Mouse (Mus musculus) left cerebral cortex, postnatal 36 days (tissue): ENCODE data around the gene Rapgef4. TPM values are rescaled to one million over a fixed set of nuclear protein-coding genes. Genes with fewer than 3 reads are reported as not detected.

Experiments used
- total RNA-seq, 2 experiments: library from RNA; stranded (reverse); gene quantifications; 2 replicates each; pipeline ENCODE4 v1.2.3; 2021

Rapgef4 gene
- total RNA-seq, 2 experiments from 2014 or later = 419 to 456 TPM

Other genes starting within 250 kb of the Rapgef4 start
- gene Itga6, start 235.6 kb upstream of the Rapgef4 start, total RNA-seq = 10 to 100 TPM; 22.6 to 25.3 TPM
- gene Pdk1, start 108.0 kb upstream of the Rapgef4 start, total RNA-seq = 10 to 100 TPM; 45.1 to 49.7 TPM